Mouse (Mus musculus) CH12.LX (cell line): ENCODE measurements at regions not wholly inside any gene's neighbourhood (a gene's known extent, or its start where the extent isn't known, plus 50 kb on each side); places are given as distances from the start of the nearest gene placed in this dataset.

Experiments
- DNase-seq: peaks from one replicate; pipeline ENCODE4 v3.0.0-alpha.2; 2013; ENCODE audit errors: extremely low read depth
- H3K27ac ChIP-seq: 2 replicates; pipeline ENCODE4 v1.5.1; 2012; ENCODE audit warnings: low read depth, mild to moderate bottlenecking, control low read depth, moderate library complexity; ENCODE audit not compliant: insufficient read depth
- H3K27me3 ChIP-seq: replicated peaks from 2 replicates; pipeline ENCODE3; 2012; ENCODE audit warnings: inconsistent platforms
- H3K36me3 ChIP-seq, 2 experiments: replicated peaks in 1 of 2; 2 replicates each; pipeline versions ENCODE3 to v1.6.1; 2012; ENCODE audit warnings: inconsistent platforms in 1 of 2, low read length in 1 of 2, mild to moderate bottlenecking in 1 of 2, mixed read lengths in 1 of 2, moderate library complexity in 1 of 2; ENCODE audit not compliant: control insufficient read depth in 1 of 2, insufficient read depth in 1 of 2
- H3K4me1 ChIP-seq, 2 experiments: 2 replicates each; pipeline ENCODE4 v1.6.1; 2012; ENCODE audit warnings: inconsistent platforms in 1 of 2, moderate library complexity in 1 of 2; ENCODE audit not compliant: insufficient read depth in 2 of 2, control insufficient read depth in 1 of 2
- H3K4me2 ChIP-seq: 2 replicates; pipeline ENCODE4 v1.6.1; 2012; ENCODE audit warnings: low read depth, mild to moderate bottlenecking, control low read depth; ENCODE audit not compliant: poor library complexity, insufficient read depth, severe bottlenecking
- H3K4me3 ChIP-seq, 3 experiments: fragments of 150-350 bp in 1 of 3; sonication (generic) in 1 of 3; replicated peaks in 1 of 3; 2 replicates each; pipeline versions ENCODE3 to v1.5.1; 2011 to 2012; ENCODE audit warnings: low read depth in 2 of 3, low read length in 2 of 3, mild to moderate bottlenecking in 2 of 3, moderate library complexity in 2 of 3, control low read depth in 1 of 3, improper control_type of control experiment in 1 of 3, inconsistent platforms in 1 of 3, mixed read lengths in 1 of 3; ENCODE audit not compliant: poor library complexity in 1 of 3
- H3K79me2 ChIP-seq: replicated peaks from 2 replicates; pipeline ENCODE4 v1.6.1; 2012; ENCODE audit warnings: mild to moderate bottlenecking, moderate library complexity; ENCODE audit not compliant: control insufficient read depth, poor library complexity, insufficient read depth, severe bottlenecking; ENCODE audit errors: extremely low read depth
- H3K9ac ChIP-seq: 2 replicates; pipeline ENCODE4 v1.6.1; 2012; ENCODE audit warnings: low read depth, mild to moderate bottlenecking, control low read depth, moderate library complexity; ENCODE audit not compliant: insufficient read depth
- H3K9me3 ChIP-seq: replicated peaks from 2 replicates; pipeline ENCODE3; 2012; ENCODE audit warnings: low read length, inconsistent platforms, mixed read lengths
- CHD2 ChIP-seq: IDR thresholded peaks from 2 replicates; pipeline ENCODE4 v1.6.1; 2011; ENCODE audit warnings: low read length, improper control_type of control experiment
- CTCF ChIP-seq, 2 experiments: IDR thresholded peaks in 1 of 2; conservative IDR thresholded peaks in 1 of 2; 2 replicates each; pipeline ENCODE4 v1.5.1; 2011 to 2012; ENCODE audit warnings: low read depth in 2 of 2, low read length in 2 of 2, improper control_type of control experiment in 1 of 2, inconsistent platforms in 1 of 2, mild to moderate bottlenecking in 1 of 2, moderate library complexity in 1 of 2
- EP300 ChIP-seq: IDR thresholded peaks from 2 replicates; pipeline ENCODE4 v1.6.1; 2011; ENCODE audit warnings: low read length, improper control_type of control experiment
- GABPA ChIP-seq: IDR thresholded peaks from 2 replicates; pipeline ENCODE4 v1.6.1; 2012; ENCODE audit warnings: low read depth, low read length, improper control_type of control experiment, inconsistent platforms; ENCODE audit not compliant: insufficient replicate concordance
- HCFC1 ChIP-seq: IDR thresholded peaks from 2 replicates; pipeline ENCODE4 v1.6.1; 2012; ENCODE audit warnings: low read depth, mild to moderate bottlenecking, inconsistent platforms, low read length, improper control_type of control experiment
- KAT2A ChIP-seq: IDR thresholded peaks from 2 replicates; pipeline ENCODE4 v1.6.1; 2012; ENCODE audit warnings: low read length, improper control_type of control experiment, inconsistent platforms; ENCODE audit not compliant: insufficient replicate concordance
- MAX ChIP-seq: IDR thresholded peaks from 2 replicates; pipeline ENCODE4 v1.6.1; 2011; ENCODE audit warnings: low read length, improper control_type of control experiment
- MAZ ChIP-seq: IDR thresholded peaks from 2 replicates; pipeline ENCODE4 v1.6.1; 2012; ENCODE audit warnings: low read depth, mild to moderate bottlenecking, inconsistent platforms, low read length, improper control_type of control experiment, moderate library complexity
- MXI1 ChIP-seq: IDR thresholded peaks from 2 replicates; pipeline ENCODE4 v1.6.1; 2011; ENCODE audit warnings: mild to moderate bottlenecking, low read depth, low read length, improper control_type of control experiment
- NELFE ChIP-seq: IDR thresholded peaks from 2 replicates; pipeline ENCODE4 v1.6.1; 2011; ENCODE audit warnings: low read depth, low read length, improper control_type of control experiment
- NRF1 ChIP-seq: IDR thresholded peaks from 2 replicates; pipeline ENCODE4 v1.6.1; 2014; ENCODE audit warnings: low read depth, mild to moderate bottlenecking, inconsistent platforms, low read length, improper control_type of control experiment, moderate library complexity
- POLR2A ChIP-seq: IDR thresholded peaks from 2 replicates; pipeline ENCODE4 v1.6.1; 2011; ENCODE audit warnings: low read depth, mild to moderate bottlenecking, improper control_type of control experiment, low read length
- RAD21 ChIP-seq: IDR thresholded peaks from 2 replicates; pipeline ENCODE4 v1.6.1; 2011; ENCODE audit warnings: low read depth, mild to moderate bottlenecking, low read length, improper control_type of control experiment, moderate library complexity
- RCOR1 ChIP-seq: conservative IDR thresholded peaks from 2 replicates; pipeline ENCODE4 v1.6.1; 2012; ENCODE audit warnings: low read depth, mild to moderate bottlenecking, inconsistent platforms, low read length, improper control_type of control experiment
- TBP ChIP-seq: conservative IDR thresholded peaks from 2 replicates; pipeline ENCODE4 v1.6.1; 2011; ENCODE audit warnings: low read depth, low read length, improper control_type of control experiment
- UBTF ChIP-seq: IDR thresholded peaks from 2 replicates; pipeline ENCODE4 v1.6.1; 2012; ENCODE audit warnings: low read depth, mild to moderate bottlenecking, inconsistent platforms, low read length, improper control_type of control experiment, moderate library complexity
- USF2 ChIP-seq: conservative IDR thresholded peaks from 2 replicates; pipeline ENCODE4 v1.6.1; 2011; ENCODE audit warnings: low read depth, low read length, improper control_type of control experiment
- ZKSCAN1 ChIP-seq: IDR thresholded peaks from 2 replicates; pipeline ENCODE4 v1.6.1; 2012; ENCODE audit warnings: low read depth, inconsistent platforms, low read length, improper control_type of control experiment, borderline replicate concordance
- ZMIZ1 ChIP-seq: IDR thresholded peaks from 2 replicates; pipeline ENCODE4 v1.6.1; 2012; ENCODE audit warnings: low read depth, mild to moderate bottlenecking, inconsistent platforms, low read length, improper control_type of control experiment
- ZNF384 ChIP-seq: IDR thresholded peaks from 2 replicates; pipeline ENCODE4 v1.6.1; 2012; ENCODE audit warnings: low read depth, low read length, improper control_type of control experiment, inconsistent platforms
- dilution Hi-C: fragments of 300-500 bp; cut with MboI; formaldehyde crosslinking; loops from 2 replicates; pipeline ENCODE4 v1.14.3; 2020; ENCODE audit warnings: low sequenced_read_pairs; ENCODE audit not compliant: extremely low pct_unique_long_range_greater_than_20kb, extremely low pct_ligation_motif_present
- in situ Hi-C: fragments of 300-500 bp; cut with MboI; formaldehyde crosslinking; loops from 3 replicates; pipeline ENCODE4 v1.14.3; 2019; ENCODE audit warnings: low sequenced_read_pairs, low pct_ligation_motif_present, low pct_unique_long_range_greater_than_20kb, mixed read lengths

DNA sequence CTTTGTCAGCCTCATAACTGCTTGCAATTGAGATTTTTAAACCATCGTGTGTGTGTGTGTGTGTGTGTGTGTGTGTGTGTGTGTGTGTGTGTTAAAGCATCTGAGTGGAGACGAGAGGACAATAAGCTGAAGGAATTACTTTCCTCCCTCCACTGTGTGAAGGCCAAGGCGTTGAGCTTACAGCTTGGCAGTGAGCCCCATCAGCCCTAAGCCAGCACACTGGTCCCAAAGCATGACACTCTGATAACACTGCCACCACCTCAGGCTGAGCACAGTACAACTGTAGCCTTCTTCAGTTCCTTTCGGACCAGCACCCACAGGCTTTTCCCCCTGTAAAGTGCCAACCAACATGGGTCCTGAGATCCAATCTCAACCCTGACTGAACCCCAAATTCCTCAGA lies 85.1 kb upstream of the Egln3 start:
- TF ChIP-seq ZNF384 (no peak), ZMIZ1 (no peak), TBP (no peak), ZKSCAN1 (no peak), MXI1 (no peak), NRF1 (no peak), MAX (no peak), POLR2A (no peak), GABPA (no peak), RAD21 (no peak), USF2 (no peak), EP300 (no peak), MAZ (no peak), HCFC1 (no peak)
- Histone ChIP-seq H3K27ac (no peak overlapping the region), H3K4me3 (no peak overlapping the region), H3K4me2 (no peak overlapping the region), H3K9ac (no peak overlapping the region), H3K4me1 (peaks cover 13 to 36% of the 10 kb centered on the region in 2 experiments), H3K27me3 (no peaks in the 10 kb centered on the region), H3K9me3 (no peaks in the 10 kb centered on the region), H3K36me3 (no peaks in the 10 kb centered on the region), H3K79me2 (no peaks in the 10 kb centered on the region)
- DNase-seq: no peak
- in situ Hi-C loops (no loop called here), dilution Hi-C loops (no loop called here)

- Histone ChIP-seq H3K4me2 (no peak overlapping the region), H3K36me3 (no peaks in the 10 kb centered on the region), H3K9me3 (no peaks in the 10 kb centered on the region), H3K4me1 (peaks cover 8 to 34% of the 10 kb centered on the region in 2 experiments), H3K79me2 (no peaks in the 10 kb centered on the region), H3K4me3 (no peak overlapping the region), H3K9ac (no peak overlapping the region), H3K27ac (no peak overlapping the region), H3K27me3 (no peaks in the 10 kb centered on the region)
- DNase-seq: no peak
- in situ Hi-C loops: no loop called here
- dilution Hi-C loops: no loop called here
- TF ChIP-seq RCOR1: no peak
- no peak for TF ChIP-seq CTCF (conservative IDR thresholded peaks at IDR 0.05 in 1 of 2, IDR thresholded peaks at IDR 0.05 in 1 of 2; ENCODE audit: low read depth in 2 of 2, low read length in 2 of 2)
- TF ChIP-seq KAT2A: no peak
- TF ChIP-seq UBTF: no peak
- no peak for TF ChIP-seq MAX
- TF ChIP-seq TBP: no peak
- TF ChIP-seq GABPA: no peak
- no peak for TF ChIP-seq EP300
- TF ChIP-seq CHD2: no peak
- no peak for TF ChIP-seq RAD21
- TF ChIP-seq NELFE: no peak
Measured at GRCm38 (mm10) chr12:54288041-54288502, 84.4 kb upstream of the Egln3 start.
